Mouse (Mus musculus): ENCODE measurements at regions not wholly inside any gene's neighbourhood (a gene's known extent, or its start where the extent isn't known, plus 50 kb on each side); places are given as distances from the start of the nearest gene placed in this dataset.
A peak's percentile ranks its signal among the peaks of the same experiment; 100 is the strongest.

- no peak overlapping the region for H3K4me3 ChIP-seq
- H3K27ac ChIP-seq = no peak overlapping the region; the same call in 1 of the 2 replicates
- DNase-seq = peak; percentile 47 to 52
- peaks cover 2% of the 10 kb centered on the region for H3K4me1 ChIP-seq (ENCODE audit: control insufficient read depth, insufficient read depth, low read length)
- intact Hi-C loops (cut with DNase I) = no loop called here
- H3K9ac ChIP-seq (ENCODE audit: low read depth, low read length) = no peak overlapping the region
- WGBS = 36% methylated on average over 1 of the region's 1 CpGs
- no peaks in the 10 kb centered on the region; the same call in 1 of the 2 replicates for H3K36me3 ChIP-seq (ENCODE audit: control insufficient read depth, insufficient read depth, low read length)
- no peaks in the 10 kb centered on the region for H3K79me2 ChIP-seq (replicated peaks; ENCODE audit: control insufficient read depth, insufficient read depth, low read length)
- H3K27me3 ChIP-seq (ENCODE audit: control insufficient read depth, insufficient read depth, low read length) = no peaks in the 10 kb centered on the region
- TF ChIP-seq EP300 (IDR thresholded peaks at IDR 0.05; ENCODE audit: insufficient read depth, low read depth, low read length) (no peak), POLR2A (IDR thresholded peaks at IDR 0.05; ENCODE audit: insufficient read depth, low read depth, low read length) (no peak)
Observed at GRCm38 (mm10) chr10:17385181-17385580, 337.8 kb upstream of the Cited2 start.

- Histone ChIP-seq H3K9ac (ENCODE audit: low read depth, low read length) (no peak overlapping the region), H3K79me2 (replicated peaks; ENCODE audit: control insufficient read depth, insufficient read depth, low read length) (no peaks in the 10 kb centered on the region), H3K27me3 (ENCODE audit: control insufficient read depth, insufficient read depth, low read length) (no peaks in the 10 kb centered on the region), H3K27ac (peak overlapping the region; percentile 37), H3K4me3 (no peak overlapping the region), H3K4me1 (ENCODE audit: control insufficient read depth, insufficient read depth, low read length) (peaks cover 2% of the 10 kb centered on the region), H3K36me3 (ENCODE audit: control insufficient read depth, insufficient read depth, low read length) (no peaks in the 10 kb centered on the region; the same call in 1 of the 2 replicates)
- 48% methylated on average over 4 of the region's 4 CpGs for WGBS
- DNase-seq = no peak
- TF ChIP-seq EP300 (IDR thresholded peaks at IDR 0.05; ENCODE audit: insufficient read depth, low read depth, low read length) (no peak), CTCF (IDR thresholded peaks at IDR 0.05) (no peak), POLR2A (IDR thresholded peaks at IDR 0.05; ENCODE audit: insufficient read depth, low read depth, low read length) (no peak)
- intact Hi-C loops (cut with DNase I) = no loop called here
Observed at GRCm38 (mm10) chr10:17387296-17387695, 335.7 kb upstream of the Cited2 start.

DNA sequence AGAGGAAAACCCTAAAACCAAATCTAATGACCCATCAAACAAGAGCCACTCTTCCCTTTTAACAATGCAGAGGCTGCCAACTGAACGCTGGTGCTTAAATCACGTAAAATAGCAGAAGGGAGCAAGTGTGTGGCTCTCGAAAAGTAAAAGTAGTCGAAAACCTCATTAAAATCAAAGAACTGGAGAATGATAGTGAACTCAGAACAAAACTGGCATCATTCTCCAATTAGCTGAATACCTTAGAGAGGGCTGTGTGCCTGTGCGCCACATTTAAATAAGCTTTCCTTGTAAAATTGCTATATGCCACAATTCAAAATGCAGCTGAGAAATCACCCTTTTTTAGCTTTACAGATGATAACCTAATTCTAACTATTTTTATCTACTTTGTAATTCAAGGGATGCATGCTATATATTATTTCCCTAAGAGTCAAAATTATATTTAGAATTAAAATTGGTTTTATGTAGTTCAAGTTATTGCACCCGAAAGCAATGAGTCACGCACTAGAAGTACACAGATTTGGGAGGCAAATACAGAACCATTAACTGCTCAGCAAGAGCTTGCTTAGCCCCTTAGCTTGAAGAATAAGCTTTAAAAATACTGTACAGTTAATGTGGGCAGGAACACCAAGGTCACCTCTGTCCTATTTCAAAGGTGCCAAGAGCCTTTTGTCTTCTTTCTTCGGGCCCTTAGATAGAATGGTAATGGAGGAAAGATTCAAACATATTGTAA, 327.4 kb upstream of the Cited2 start:
- 92% methylated on average over 8 of the region's 8 CpGs for WGBS
- Histone ChIP-seq H3K4me3 (no peak overlapping the region), H3K27me3 (ENCODE audit: control insufficient read depth, insufficient read depth, low read length) (no peaks in the 10 kb centered on the region), H3K36me3 (ENCODE audit: control insufficient read depth, insufficient read depth, low read length) (no peaks in the 10 kb centered on the region), H3K79me2 (replicated peaks; ENCODE audit: control insufficient read depth, insufficient read depth, low read length) (no peaks in the 10 kb centered on the region), H3K4me1 (ENCODE audit: control insufficient read depth, insufficient read depth, low read length) (no peaks in the 10 kb centered on the region), H3K27ac (no peak overlapping the region), H3K9ac (ENCODE audit: low read depth, low read length) (no peak overlapping the region)
- DNase-seq = no peak
- no peak for TF ChIP-seq POLR2A (IDR thresholded peaks at IDR 0.05; ENCODE audit: insufficient read depth, low read depth, low read length)
- no peak for TF ChIP-seq CTCF (IDR thresholded peaks at IDR 0.05)
- TF ChIP-seq EP300 (IDR thresholded peaks at IDR 0.05; ENCODE audit: insufficient read depth, low read depth, low read length) = no peak
- intact Hi-C loops (cut with DNase I) = no loop called here

- no peaks in the 10 kb centered on the region for H3K27me3 ChIP-seq (ENCODE audit: control insufficient read depth, insufficient read depth, low read length)
- no peak for DNase-seq
- H3K36me3 ChIP-seq (ENCODE audit: control insufficient read depth, insufficient read depth, low read length) = no peaks in the 10 kb centered on the region; the same call in 1 of the 2 replicates
- TF ChIP-seq POLR2A (IDR thresholded peaks at IDR 0.05; ENCODE audit: insufficient read depth, low read depth, low read length) (no peak), EP300 (IDR thresholded peaks at IDR 0.05; ENCODE audit: insufficient read depth, low read depth, low read length) (no peak), CTCF (IDR thresholded peaks at IDR 0.05) (no peak)
- no peak overlapping the region for H3K4me3 ChIP-seq
- no peaks in the 10 kb centered on the region for H3K79me2 ChIP-seq (replicated peaks; ENCODE audit: control insufficient read depth, insufficient read depth, low read length)
- H3K4me1 ChIP-seq (ENCODE audit: control insufficient read depth, insufficient read depth, low read length) = no peaks in the 10 kb centered on the region; the same call in 1 of the 2 replicates
- intact Hi-C loops (cut with DNase I) = no loop called here
- H3K27ac ChIP-seq = no peak overlapping the region
- no peak overlapping the region for H3K9ac ChIP-seq (ENCODE audit: low read depth, low read length)
Observed at GRCm38 (mm10) chr10:17403899-17404298, 319.1 kb upstream of the Cited2 start.

DNA sequence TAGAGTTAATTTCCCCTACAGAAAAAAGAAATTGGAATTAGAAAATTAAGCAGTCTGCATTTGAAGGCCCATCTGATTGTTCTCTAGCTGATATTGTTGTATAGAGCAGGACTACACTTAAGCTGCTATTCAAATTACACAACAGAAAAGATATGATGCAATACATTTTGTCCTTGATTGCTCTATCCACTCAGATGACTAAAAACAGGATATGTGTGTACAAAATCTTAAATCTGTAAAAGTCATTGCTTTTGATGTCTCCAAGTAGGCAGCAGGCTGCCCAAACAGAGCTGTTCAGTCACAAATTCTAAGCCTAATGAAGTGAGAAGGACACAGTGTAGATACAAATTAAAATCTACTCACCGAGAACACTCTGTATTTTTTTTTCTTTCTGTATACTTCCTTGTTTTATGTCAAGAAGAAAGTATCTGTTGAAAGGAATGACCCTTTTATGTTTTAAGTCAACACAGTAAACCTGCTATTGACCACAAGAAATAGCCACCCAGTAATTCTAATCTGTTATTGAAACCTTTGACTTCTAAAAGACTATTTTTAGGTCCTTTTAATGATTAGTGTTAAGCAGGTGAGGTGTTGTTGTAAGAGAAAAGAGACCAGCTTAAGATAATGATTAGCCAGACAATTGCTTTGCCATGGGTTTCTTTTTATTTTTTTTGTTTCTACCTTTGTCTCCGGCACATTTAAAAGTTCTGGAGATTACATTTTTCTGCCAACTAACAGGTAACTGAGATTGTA, 315.0 kb upstream of the Cited2 start:
- H3K27me3 ChIP-seq (ENCODE audit: control insufficient read depth, insufficient read depth, low read length) = no peaks in the 10 kb centered on the region
- H3K4me3 ChIP-seq = no peak overlapping the region
- H3K9ac ChIP-seq (ENCODE audit: low read depth, low read length) = no peak overlapping the region
- H3K4me1 ChIP-seq (ENCODE audit: control insufficient read depth, insufficient read depth, low read length) = peaks cover 1% of the 10 kb centered on the region
- no peaks in the 10 kb centered on the region; the same call in 1 of the 2 replicates for H3K36me3 ChIP-seq (ENCODE audit: control insufficient read depth, insufficient read depth, low read length)
- 46% methylated on average over 2 of the region's 2 CpGs for WGBS
- DNase-seq = no peak
- no peak overlapping the region for H3K27ac ChIP-seq
- intact Hi-C loops (cut with DNase I) = no loop called here
- TF ChIP-seq POLR2A (IDR thresholded peaks at IDR 0.05; ENCODE audit: insufficient read depth, low read depth, low read length) (no peak), CTCF (IDR thresholded peaks at IDR 0.05) (no peak), EP300 (IDR thresholded peaks at IDR 0.05; ENCODE audit: insufficient read depth, low read depth, low read length) (no peak)
- no peaks in the 10 kb centered on the region for H3K79me2 ChIP-seq (replicated peaks; ENCODE audit: control insufficient read depth, insufficient read depth, low read length)

DNA sequence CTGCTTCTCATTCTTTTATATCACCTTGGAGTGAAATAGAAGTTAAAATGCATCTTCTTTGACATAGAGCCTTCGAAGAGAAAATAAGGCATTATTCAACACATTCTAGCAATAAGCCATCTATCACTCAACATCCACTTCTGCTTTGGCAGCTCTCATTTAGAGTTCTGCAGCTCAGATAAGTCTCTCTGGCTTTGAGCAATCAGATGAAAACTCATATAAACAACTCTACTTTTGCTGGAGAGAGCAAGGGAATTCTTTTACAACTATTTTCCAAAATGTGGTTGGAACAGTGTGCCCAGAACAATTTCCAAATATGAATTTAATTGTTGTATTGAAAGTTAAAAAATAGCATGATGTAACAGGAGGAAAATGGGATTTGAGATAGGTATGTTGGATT, 314.2 kb upstream of the Cited2 start:
- H3K36me3 ChIP-seq (ENCODE audit: control insufficient read depth, insufficient read depth, low read length) = no peaks in the 10 kb centered on the region; the same call in 1 of the 2 replicates
- intact Hi-C loops (cut with DNase I) = no loop called here
- H3K27ac ChIP-seq = no peak overlapping the region
- TF ChIP-seq EP300 (IDR thresholded peaks at IDR 0.05; ENCODE audit: insufficient read depth, low read depth, low read length) (no peak), CTCF (IDR thresholded peaks at IDR 0.05) (no peak), POLR2A (IDR thresholded peaks at IDR 0.05; ENCODE audit: insufficient read depth, low read depth, low read length) (no peak)
- no peak overlapping the region for H3K4me3 ChIP-seq
- H3K27me3 ChIP-seq (ENCODE audit: control insufficient read depth, insufficient read depth, low read length) = no peaks in the 10 kb centered on the region
- 50% methylated on average over 1 of the region's 1 CpGs for WGBS
- no peak overlapping the region for H3K9ac ChIP-seq (ENCODE audit: low read depth, low read length)
- no peaks in the 10 kb centered on the region for H3K79me2 ChIP-seq (replicated peaks; ENCODE audit: control insufficient read depth, insufficient read depth, low read length)
- peaks cover 1% of the 10 kb centered on the region for H3K4me1 ChIP-seq (ENCODE audit: control insufficient read depth, insufficient read depth, low read length)
- no peak for DNase-seq

Measured in heart, adult 2 months (tissue).